Mouse (Mus musculus): Measurements from ENCODE around the gene Gm29289. TPM values are rescaled to one million over a fixed set of nuclear protein-coding genes. Genes with fewer than 3 reads are reported as not detected.

Gene Gm29289
- not detected for polyA plus RNA-seq (2014; fragmentation: Illumina TruSeq; extraction: RNeasy Lipid Tissue Mini Kit (QIAGEN cat#74804); ENCODE audit: low read depth, low replicate concordance)

GRCm38 (mm10) chrY:2932282-2932681 is at the start of gene Gm29289:
Gene Gm29289 (plus strand): TSS chrY:2932582.

GRCm38 (mm10) chrY:2900689-2901088 is 31.7 kb upstream of the Gm29289 start, which contains the start of gene Gm10352:
Gene Gm10352 (plus strand): TSS chrY:2900989.

Other genes starting within 250 kb of the Gm29289 start
- not detected for gene H2al2b, start 211.9 kb upstream of the Gm29289 start, polyA plus RNA-seq (2014; fragmentation: Illumina TruSeq; extraction: RNeasy Lipid Tissue Mini Kit (QIAGEN cat#74804); ENCODE audit: low read depth, low replicate concordance)
- gene Gm4064, start 136.4 kb upstream of the Gm29289 start, polyA plus RNA-seq (2014; fragmentation: Illumina TruSeq; extraction: RNeasy Lipid Tissue Mini Kit (QIAGEN cat#74804); ENCODE audit: low read depth, low replicate concordance): not detected
- gene Rbmy, start 101.9 kb upstream of the Gm29289 start, polyA plus RNA-seq (2014; fragmentation: Illumina TruSeq; extraction: RNeasy Lipid Tissue Mini Kit (QIAGEN cat#74804); ENCODE audit: low read depth, low replicate concordance): not detected
- not detected for gene Gm10256, start 101.9 kb upstream of the Gm29289 start, polyA plus RNA-seq (2014; fragmentation: Illumina TruSeq; extraction: RNeasy Lipid Tissue Mini Kit (QIAGEN cat#74804); ENCODE audit: low read depth, low replicate concordance)
- gene Gm10352, start 31.6 kb upstream of the Gm29289 start, polyA plus RNA-seq (2014; fragmentation: Illumina TruSeq; extraction: RNeasy Lipid Tissue Mini Kit (QIAGEN cat#74804); ENCODE audit: low read depth, low replicate concordance): not detected